Mouse (Mus musculus) cortical plate, adult 2 months (tissue): ENCODE results near the gene Atp2b4.

Experiments
- CTCF ChIP-seq: fragments of 200-500 bp; IDR thresholded peaks from 2 replicates; pipeline ENCODE4 v1.5.1; 2011; ENCODE audit warnings: mild to moderate bottlenecking, control low read depth, low read length; ENCODE audit not compliant: insufficient read depth; ENCODE audit errors: extremely low read depth
- POLR2A ChIP-seq: fragments of 200-500 bp; IDR thresholded peaks from 2 replicates; pipeline ENCODE4 v1.6.1; 2011; ENCODE audit warnings: mild to moderate bottlenecking, low read length, control low read depth; ENCODE audit not compliant: insufficient read depth; ENCODE audit errors: extremely low read depth

GRCm38 (mm10) chr1:133728339-133728738 lies 72.5 kb downstream of the Atp2b4 start:
- no peak for TF ChIP-seq POLR2A
- no peak for TF ChIP-seq CTCF
